Mouse (Mus musculus): ENCODE measurements around the gene Pck2.

Gene Pck2

GRCm38 (mm10) chr14:55527940-55528339 lies 12.1 kb upstream of the Pck2 start:
- DNase-seq (ENCODE audit: low read depth, low spot score) = peak; percentile 87

GRCm38 (mm10) chr14:55536116-55536745 lies 3.8 kb upstream of the Pck2 start:
- peak; percentile 50 for DNase-seq (ENCODE audit: low read depth, low spot score)

- peak; percentile 93 for DNase-seq (ENCODE audit: low read depth, low spot score)
These were observed 788 bp downstream of the Pck2 start for GRCm38 (mm10) chr14:55540787-55541321.

- no peak for DNase-seq (ENCODE audit: low read depth, low spot score)
These were observed 2.2 kb downstream of the Pck2 start for GRCm38 (mm10) chr14:55542268-55542667.

GRCm38 (mm10) chr14:55544334-55544733 lies 4.3 kb downstream of the Pck2 start:
- DNase-seq (ENCODE audit: low read depth, low spot score) = peak; percentile 54

- peak; percentile 56 for DNase-seq (ENCODE audit: low read depth, low spot score)
These were observed 10.1 kb downstream of the Pck2 start for GRCm38 (mm10) chr14:55550191-55550590.

GRCm38 (mm10) chr14:55551347-55551746 lies 11.3 kb downstream of the Pck2 start:
- no peak for DNase-seq (ENCODE audit: low read depth, low spot score)

- no peak for DNase-seq (ENCODE audit: low read depth, low spot score)
These were observed 11.7 kb downstream of the Pck2 start for GRCm38 (mm10) chr14:55551794-55552193.

GRCm38 (mm10) chr14:55554635-55555034 lies 14.6 kb downstream of the Pck2 start:
- no peak for DNase-seq (ENCODE audit: low read depth, low spot score)

GRCm38 (mm10) chr14:55555788-55556187 lies 15.7 kb downstream of the Pck2 start:
- no peak for DNase-seq (ENCODE audit: low read depth, low spot score)

- peak; percentile 89 for DNase-seq (ENCODE audit: low read depth, low spot score)
These were observed 16.9 kb downstream of the Pck2 start for GRCm38 (mm10) chr14:55557003-55557402.

GRCm38 (mm10) chr14:55557587-55557986 lies 17.5 kb downstream of the Pck2 start:
- DNase-seq (ENCODE audit: low read depth, low spot score) = no peak

GRCm38 (mm10) chr14:55558740-55559448 lies 18.8 kb downstream of the Pck2 start:
- no peak for DNase-seq (ENCODE audit: low read depth, low spot score)

- DNase-seq (ENCODE audit: low read depth, low spot score) = peak; percentile 97
These were observed 19.7 kb downstream of the Pck2 start, which contains the start of gene Dcaf11 for GRCm38 (mm10) chr14:55559799-55560201. TSS of gene Dcaf11 (plus strand) at chr14:55560006.

- DNase-seq (ENCODE audit: low read depth, low spot score) = peak; percentile 100
These were observed 20.4 kb downstream of the Pck2 start, which contains the start of gene A730061H03Rik for GRCm38 (mm10) chr14:55560202-55561073. TSS of gene A730061H03Rik (minus strand) at chr14:55560406.

GRCm38 (mm10) chr14:55561860-55562259 lies 21.8 kb downstream of the Pck2 start:
- DNase-seq (ENCODE audit: low read depth, low spot score) = no peak

- no peak for DNase-seq (ENCODE audit: low read depth, low spot score)
These were observed 23.2 kb downstream of the Pck2 start for GRCm38 (mm10) chr14:55563249-55563648.

GRCm38 (mm10) chr14:55565748-55566147 lies 25.7 kb downstream of the Pck2 start:
- DNase-seq (ENCODE audit: low read depth, low spot score) = no peak

GRCm38 (mm10) chr14:55567496-55567895 lies 27.4 kb downstream of the Pck2 start:
- DNase-seq (ENCODE audit: low read depth, low spot score) = no peak

- no peak for DNase-seq (ENCODE audit: low read depth, low spot score)
These were observed 30.5 kb downstream of the Pck2 start for GRCm38 (mm10) chr14:55570588-55570987.

GRCm38 (mm10) chr14:55571760-55572159 lies 31.7 kb downstream of the Pck2 start:
- no peak for DNase-seq (ENCODE audit: low read depth, low spot score)

GRCm38 (mm10) chr14:55575302-55575701 lies 35.2 kb downstream of the Pck2 start, which contains the start of gene Fitm1:
TSS of gene Fitm1 (plus strand) at chr14:55575617.
- no peak for DNase-seq (ENCODE audit: low read depth, low spot score)
